Mouse (Mus musculus): ENCODE measurements around the gene Mrpl43.

Gene Mrpl43

DNA sequence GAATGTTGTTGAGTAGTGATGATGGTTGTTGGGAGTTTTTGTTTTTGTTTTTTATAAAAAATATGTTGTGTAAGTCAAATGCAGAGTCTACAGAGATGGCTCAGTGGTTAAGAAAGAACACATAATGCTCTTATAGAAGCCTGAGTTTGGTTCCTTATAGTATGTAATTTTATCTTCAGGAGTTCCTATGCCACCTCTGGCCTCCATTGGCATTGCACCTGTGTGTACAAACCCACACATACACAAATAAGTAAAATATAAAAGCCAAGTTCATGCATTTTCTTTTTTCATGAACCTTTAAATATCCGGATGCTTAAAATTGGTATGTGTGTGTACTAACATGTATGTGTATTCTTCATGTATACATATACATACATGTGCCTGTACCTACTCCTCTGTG is 40.3 kb downstream of the Mrpl43 start:
- no peak for DNase-seq

DNA sequence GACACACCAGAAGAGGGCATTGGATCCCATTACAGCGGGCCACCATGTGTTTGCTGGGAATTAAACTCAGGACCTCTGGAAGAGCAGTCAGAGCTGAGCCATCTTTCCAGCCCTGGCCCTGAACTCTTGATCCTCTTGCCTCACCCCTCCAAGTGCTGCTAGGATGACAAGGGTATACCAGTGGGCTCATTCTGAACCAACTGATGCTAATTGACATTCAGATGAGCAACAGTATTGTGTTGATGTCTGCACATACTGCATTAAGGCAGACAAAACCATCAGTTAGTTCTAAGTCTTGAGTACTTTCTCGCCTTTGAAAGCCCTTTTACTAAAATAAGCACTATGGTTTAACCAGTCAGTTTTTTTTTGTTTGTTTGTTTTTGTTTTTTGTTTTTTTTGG is 46.6 kb downstream of the Mrpl43 start:
- DNase-seq = no peak

Data from right cerebral cortex, postnatal 14 days (tissue).